Mouse (Mus musculus) cerebellum, adult 18-20 months (tissue): ENCODE results near the gene Klhdc8a.
A peak's percentile ranks its signal among the peaks of the same experiment; 100 is the strongest.
"Not testable (repeated sequence)": the region's sequence is repeated elsewhere in the genome, so short reads cannot be mapped to it uniquely, and the experiment has no call there.

ENCODE experiments used
- DNase-seq, 2 experiments: peaks; one replicate each; pipeline ENCODE4 v3.0.0; 2021

Klhdc8a gene

DNA sequence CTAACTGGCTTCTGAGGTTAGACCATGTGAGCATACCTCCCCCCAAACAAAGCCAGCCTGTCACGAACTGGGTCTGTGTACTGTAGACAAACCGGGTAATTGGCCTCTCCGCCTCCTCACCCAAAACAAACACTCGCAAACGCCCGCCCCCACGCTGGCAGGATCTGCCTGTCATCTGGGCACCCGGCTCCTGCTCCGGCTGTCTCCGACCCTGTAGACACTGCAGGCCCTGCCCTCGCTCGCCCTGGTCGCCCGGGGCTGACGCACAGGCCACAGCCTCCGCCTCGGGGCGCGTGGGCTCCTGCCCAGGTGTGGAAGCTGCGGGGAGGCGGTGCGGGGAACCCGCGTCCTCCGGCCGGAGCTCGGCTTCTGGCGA is at the start of gene Klhdc8a:
Klhdc8a (plus strand) TSS at position 202 of the 376 bp plus-strand sequence.
- DNase-seq = peak; percentile 75 to 78

DNA sequence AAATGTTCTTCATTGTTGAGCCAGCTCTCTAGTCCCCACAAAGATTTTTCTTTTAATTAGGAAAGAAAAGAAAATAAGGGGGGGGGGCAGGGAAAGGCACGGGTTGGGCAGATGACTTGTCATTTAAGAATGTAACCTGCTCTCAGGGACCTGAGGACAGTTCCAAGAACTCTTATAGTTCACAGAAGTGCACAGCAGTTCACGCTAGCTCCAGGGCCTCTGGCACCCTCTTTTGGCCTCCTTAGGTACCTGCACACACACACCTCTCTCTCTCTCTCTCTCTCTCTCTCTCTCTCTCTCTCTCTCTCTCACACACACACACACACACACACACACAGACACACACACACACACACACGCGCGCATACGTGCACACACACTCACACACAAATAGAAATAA is 44.0 kb upstream of the Klhdc8a start:
- DNase-seq = no peak

DNA sequence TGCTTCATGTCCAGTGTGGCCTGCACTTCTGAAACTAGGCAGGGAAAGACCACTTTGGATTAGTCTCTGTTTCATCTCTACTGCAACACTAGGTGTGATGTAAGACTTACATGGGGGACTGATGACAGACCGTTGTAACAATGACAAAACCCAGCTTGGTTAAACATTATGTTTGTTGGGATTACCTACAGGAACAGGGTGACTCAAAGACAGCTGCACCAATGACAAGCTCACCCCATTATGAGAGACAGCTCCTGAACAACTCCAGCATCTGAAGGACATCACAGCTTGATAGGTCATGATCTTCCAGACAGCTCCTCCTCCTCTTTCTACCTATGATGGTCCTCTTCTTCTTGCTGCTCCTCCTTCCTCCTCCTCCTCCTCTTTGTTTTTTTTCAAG is 38.1 kb upstream of the Klhdc8a start:
- no peak for DNase-seq

DNA sequence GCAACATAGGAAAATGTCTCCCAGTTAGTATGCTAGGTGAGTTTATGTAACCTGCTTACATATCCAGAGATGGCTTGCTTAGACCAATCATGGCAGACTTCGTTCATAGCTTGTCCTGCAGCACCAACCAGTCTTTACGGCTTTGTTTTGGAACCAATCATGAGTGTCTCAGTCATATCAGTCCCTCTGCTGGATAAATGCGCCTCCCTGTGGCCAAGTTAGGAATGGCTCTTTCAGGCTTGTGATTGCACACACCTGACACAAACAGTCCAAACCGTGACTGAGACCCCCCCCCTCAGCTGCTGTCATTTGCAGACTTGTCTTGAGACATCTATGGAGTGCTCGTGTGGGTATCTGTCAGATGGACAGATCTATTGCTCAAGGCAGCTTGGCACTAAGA is 37.4 kb upstream of the Klhdc8a start:
- DNase-seq = no peak

DNA sequence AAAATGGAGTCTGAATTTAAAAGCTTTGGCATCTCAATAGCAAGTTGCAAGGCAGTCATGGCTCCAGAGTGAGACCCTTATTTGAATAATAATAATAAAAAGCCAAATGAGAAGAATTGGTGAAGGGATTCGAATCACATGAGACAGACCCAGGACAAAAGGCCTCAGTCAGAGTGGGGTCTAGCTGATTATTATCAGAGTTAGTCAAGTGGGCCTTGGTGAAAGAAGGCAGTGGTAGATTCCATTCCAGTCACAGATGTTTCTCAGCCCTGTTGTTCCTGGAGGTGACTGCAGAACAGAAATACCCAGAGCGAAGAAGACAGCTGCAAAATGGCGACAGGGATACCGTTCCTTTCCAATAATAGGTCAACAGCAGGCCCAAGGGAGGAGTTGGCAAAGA is 34.8 kb upstream of the Klhdc8a start:
- no peak for DNase-seq

DNA sequence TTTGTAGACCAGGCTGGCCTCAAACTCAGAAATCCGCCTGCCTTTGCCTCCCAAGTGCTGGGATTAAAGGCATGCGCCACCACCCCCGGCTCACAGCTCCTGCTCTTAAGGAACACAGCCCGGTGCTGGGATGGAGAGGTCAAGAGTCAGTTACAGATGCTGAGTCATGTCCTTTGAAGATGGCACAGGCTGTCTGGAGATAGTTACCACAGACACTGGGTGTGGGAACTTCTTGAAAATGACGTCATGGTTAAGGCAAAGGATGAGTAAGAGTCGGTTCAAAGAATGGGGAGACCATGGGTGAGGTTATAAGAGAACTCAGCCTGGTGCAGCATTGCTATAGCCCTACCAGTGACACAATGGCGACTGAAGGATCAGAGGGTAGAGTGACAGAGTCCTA is 33.8 kb upstream of the Klhdc8a start:
- no peak for DNase-seq

DNA sequence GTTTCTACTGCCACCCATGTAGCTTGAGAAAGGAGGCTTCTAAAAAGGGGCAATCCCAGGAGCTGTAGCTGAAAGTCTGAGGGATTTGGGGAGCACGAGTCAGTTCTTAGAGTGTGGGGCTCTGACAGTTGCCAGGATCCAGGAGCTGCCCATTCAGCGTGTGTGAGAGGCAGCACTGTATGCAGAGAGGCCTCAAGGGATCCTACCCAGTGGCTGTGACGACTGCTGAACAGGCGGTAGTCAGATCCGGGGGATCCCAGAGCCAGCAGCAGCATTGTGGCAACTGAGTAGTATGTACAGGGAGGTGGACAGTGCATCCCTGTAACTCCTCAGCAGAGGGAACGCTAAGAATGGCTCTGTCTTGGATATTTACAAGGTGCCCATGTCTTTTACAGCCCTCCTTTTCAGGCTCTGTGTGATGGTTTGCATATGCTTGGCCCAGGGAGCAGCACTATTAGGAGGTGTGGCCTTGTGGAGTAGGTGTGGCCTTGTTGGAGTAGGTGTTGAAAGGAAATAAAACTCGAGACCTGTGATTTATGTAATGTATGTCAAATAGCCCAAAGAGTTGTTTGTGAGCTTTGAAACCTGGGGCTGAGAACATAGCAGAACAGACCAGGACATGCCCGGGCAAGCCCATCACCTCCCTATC is 33.1 kb upstream of the Klhdc8a start:
- no peak for DNase-seq

DNA sequence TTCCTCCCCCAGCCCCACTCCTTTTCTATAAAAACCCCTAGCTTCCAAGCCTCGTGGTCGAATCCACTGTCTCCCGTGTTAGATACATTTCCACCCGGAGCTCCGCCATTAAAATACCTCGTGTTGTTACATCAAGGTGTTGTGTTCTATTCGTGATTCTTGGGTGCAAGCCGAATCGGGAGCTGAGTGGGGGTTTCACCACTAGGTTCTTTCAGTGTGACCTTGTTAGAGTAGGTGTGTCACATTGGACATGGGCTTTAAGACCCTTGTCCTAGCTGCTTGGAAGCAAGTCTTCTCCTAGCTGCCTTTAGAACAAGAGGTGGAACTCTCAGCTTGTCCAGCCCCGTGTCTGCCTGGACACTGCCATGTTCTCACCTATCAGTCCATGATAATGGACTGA is 32.5 kb upstream of the Klhdc8a start:
- no peak for DNase-seq

DNA sequence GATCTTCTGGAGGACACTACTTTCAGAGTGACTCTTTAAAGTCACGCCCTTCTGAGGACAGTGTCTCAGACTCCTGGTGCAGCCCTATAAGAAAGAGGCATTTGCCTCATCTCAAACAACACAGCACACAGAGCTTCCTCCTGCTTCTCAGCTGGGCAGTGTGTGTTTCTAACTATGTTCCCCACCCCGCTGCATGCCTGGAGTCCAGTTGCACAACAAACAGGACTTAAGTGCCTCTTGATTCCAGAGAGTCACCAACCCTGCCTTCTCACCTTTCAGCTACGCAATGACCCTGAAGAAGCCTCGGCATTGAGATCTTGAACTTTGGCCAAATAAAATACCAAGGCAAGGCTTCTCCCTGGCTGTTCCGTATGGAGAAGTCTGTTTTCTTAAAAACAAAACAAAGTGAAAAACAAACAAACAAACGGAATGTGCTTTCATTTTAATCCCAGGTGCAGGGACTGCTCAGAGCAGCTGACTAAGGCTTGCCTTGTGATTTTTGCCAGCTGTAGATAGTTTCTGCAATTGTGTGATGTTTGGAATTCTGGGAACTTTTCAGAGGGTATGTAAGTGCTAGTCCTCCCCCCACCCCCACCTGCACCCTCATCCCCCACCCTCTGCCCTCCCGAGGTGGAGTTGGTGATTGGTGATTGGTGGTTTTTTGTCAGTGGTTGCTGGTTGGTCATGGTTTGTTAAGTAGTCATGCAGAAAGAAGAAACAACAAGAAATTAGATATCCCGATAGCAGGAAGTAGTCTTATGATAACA is 31.5 kb upstream of the Klhdc8a start:
- no peak for DNase-seq

DNA sequence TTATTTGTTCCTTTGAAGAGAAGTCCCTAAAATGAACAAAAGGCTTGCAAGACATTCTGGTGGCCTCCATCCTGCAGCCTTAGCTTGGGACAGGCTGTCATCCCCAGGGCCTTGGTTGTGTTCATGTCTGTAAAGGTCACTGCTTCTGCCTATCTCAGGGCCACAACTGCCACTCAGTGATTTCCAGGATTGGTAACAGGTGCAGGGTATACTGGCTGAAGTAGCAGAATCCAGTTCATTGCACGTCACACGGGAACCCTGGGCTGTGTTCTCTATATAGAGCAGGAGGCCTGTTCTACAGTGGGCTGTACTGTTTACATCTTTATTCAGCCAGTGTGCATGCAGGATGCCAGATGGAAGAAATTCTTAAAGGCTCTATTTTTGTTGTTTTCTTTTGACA is 30.5 kb upstream of the Klhdc8a start:
- no peak for DNase-seq

DNA sequence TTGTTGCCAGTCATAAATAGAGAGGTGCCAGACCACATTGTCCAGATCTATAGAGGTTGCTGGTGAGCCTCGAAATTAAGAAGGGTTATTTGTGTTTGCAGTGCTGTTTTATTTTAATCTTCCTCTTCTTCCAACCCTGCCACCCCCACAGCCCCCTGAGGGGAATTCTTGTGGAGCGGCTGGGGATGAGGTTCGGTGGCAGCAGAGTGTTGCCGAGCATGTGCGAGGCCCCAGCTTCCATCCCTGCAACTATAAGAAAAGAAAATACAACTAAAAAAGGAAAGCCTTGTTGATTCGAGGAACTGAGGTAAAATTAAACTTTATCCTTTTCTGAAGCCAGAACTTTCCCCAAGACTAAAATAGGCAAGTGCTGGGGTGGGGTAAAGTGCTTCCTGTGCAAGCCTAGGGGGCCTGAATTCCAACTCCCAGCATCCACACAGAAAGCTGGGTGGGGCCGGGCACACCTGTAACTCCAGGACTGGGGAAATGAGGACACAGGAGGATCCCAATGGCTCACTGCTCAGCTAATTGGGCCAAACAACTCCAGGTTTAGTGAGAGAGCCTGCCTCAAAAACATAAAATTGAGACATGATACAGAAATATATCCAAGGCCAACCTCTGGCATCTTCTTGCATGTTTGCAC is 29.9 kb upstream of the Klhdc8a start:
- DNase-seq = no peak

DNA sequence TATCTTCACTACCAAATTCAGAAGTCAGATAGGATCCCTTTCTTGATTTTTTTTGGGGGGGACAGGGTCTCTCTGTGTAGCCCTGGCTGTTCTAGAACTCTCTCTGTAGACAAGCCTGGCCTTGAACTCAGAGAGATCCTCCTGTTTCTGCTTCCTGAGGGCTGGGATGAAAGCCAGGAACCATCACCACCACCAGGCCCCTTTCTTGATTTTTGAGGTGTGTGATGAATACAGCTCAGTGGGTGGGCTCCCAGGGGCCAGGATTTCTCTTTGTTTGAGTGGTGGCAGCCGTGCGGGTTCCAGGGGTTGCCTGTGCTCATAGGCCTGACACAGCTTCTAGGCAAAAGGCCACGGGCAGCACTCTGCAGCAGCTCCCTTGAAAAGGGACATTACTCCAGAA is 27.2 kb upstream of the Klhdc8a start:
- no peak for DNase-seq

DNA sequence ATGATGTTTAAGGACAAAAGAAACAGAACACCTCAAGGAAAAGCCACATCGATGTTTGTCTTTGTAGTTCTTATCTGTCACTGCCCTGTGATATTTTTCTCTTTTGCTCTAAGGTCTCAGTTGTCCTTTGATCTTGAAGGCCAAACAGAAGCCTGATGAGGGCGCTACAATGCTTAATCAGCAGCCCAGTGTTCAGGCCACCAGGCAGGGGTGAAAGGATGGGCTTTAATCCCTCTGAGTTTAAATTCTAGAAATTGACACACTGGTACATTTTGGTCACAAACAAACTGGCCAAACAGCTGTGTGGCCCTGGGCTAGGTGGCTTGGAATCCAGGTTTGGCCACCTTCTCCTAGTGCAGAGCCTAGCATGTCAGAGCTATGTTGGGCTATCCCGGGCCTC is 21.7 kb upstream of the Klhdc8a start:
- DNase-seq = no peak

DNA sequence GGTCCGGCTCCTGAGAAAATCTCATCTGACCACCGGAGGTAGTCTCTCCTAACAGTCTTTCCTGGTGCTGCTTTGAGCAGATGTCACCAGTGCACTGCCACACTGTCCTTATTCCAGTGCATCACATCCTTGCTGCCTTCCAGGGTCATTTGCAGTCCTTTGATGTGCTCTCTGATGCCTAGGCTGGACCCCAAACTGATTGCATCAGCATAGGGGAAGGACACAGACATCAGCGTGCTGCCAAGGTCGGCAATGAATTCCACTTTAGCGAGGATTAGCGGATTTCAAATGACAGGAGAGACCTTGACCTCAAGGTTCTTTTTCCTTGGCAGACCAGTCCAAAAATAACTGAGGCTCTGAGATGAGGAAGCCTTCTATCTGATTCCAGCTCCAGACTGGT is 21.3 kb upstream of the Klhdc8a start:
- no peak for DNase-seq

DNA sequence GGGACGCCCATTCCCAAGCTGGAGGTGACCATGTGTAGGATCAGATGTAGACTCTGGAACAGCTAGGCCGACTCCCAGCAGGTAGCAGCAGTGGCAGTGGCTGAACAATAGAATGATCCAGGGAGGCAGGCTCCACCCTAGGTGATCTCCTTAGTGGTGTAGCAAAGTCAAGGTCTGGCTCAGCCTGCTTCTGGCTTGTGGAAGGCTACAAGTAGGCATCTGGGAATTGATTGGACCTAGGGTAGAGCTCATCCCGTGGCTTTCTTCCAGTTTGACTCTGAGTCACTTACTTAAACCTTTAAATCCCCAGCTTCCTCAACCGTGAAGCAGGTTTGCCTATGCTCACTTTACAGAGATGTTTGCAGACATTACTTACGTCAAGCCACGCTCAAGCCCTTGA is 17.8 kb upstream of the Klhdc8a start:
- DNase-seq = not testable (repeated sequence)

DNA sequence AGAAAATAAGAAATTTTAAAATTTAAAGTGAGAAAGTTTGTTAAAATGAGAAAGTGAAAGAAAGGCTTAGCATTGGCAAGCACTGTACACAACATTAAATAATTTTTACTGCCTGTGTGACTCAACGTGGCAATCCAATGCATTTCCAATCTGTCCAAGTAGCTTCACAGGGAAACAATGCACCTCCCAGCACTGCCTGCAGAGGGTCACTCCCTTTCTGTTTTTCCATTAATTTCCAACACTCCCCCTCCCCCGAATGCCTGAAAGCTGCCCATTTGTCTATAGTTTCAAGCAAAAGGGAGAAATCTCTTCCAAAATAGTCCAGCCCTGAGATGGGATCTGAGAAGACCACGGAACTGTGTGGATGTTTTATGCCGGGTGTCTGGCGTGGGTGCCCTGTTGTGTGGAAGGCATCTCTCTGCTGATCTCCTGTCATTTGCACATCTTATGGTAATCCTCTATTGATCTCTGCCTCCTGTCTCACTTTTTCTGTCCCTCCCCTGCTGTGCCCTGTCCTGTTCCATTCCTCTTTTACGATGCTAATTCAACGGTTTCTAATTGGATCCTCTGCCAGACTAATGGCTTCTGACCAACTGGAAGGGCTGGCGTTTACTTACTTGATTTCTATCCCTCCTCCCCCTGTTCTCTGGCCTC is 16.8 kb upstream of the Klhdc8a start:
- no peak for DNase-seq

DNA sequence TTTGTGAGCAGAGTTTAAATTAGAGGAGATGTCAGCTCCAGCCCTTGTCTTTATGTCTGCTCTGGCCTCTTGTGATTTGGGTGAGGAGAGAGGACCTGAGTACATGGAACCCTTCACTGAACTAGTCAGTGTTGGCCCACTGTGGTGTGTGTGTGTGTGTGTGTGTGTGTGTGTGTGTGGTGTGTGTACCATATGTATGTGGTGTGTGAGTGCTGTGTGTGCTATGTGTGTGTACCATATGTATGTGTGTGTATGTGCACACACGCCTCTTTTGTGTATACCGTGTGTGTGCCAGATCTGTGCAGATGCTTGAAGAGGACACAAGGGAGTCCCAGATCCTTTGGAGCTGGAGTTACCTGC is 16.3 kb upstream of the Klhdc8a start:
- DNase-seq = no peak

DNA sequence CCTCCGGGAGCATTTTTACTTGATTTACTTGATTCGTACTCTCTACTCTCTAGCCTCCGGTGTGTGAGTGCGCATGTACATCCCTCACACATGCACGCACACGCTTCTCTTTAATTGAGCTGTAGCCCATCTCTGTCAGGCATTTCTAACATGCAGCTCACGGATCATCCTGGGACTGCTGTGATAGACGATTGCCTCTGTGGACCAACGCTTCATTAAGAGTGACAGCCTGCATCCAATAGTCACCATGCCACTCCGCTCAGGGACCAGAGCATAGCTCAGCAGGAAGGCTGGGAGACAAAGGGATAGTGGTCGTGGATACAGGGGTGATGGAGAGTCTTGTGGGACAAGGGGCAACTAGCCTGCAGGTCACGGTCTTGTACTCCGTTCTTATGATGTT is 15.4 kb upstream of the Klhdc8a start:
- no peak for DNase-seq

DNA sequence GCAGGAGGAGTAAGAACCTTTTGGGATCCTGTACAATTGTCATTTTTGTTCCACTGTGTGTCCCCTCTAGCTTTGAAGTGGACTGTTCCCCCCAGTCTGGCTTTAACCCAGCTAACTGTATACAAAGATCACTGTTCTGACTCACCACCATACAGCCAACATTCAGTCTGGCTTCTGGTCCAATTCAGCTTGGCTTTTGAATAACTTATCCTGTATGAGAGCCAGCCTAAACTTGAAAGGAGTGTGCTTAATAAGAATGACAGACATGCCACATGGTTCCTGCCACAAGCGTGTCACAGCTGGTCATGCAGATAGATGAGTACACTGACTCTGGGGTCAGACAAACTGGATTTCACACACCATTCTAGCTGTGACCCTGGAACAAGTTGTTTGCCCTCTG is 11.7 kb upstream of the Klhdc8a start:
- DNase-seq = no peak

DNA sequence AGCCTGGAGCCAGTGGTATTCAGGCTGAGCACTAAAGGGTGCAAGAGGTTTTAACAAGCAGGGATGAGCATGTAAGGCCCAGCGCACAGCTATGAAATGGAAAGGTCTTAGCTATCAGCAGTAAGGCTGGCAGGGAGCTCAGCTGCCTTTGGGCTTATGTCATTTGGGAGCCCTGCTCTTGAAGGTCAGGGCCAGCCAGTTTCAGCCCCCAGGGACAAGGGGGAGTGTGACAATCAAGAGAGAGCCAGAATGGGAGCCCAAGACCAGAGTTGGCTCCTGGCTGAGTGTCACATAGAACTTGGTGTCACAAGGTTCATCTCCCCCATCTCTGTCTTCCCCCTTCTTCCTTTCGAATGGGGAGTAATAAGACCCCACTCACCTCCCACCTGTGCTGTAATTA is 11.0 kb upstream of the Klhdc8a start:
- DNase-seq = no peak

DNA sequence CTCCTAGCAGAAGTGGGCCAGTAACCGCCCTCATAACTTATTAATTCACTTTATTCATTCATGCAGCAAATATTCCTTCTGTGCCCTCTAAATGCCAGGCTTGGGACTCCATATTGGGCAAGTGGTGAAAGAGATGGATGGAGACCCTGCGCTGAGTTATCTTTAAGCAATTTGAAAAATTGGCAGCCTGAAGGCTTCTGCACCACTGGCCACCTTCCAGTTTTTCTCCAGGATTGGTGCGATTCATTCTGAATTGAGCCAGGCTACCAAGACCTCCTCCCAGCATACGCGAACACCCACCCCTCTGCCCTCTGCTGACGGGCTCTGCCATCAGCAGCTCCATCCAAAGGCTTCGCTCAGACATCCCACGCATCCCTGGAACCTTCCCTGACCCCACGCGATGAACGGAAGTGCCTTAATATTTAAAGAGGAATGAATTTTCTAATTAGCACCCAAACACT is 10.4 kb upstream of the Klhdc8a start:
- DNase-seq = no peak

DNA sequence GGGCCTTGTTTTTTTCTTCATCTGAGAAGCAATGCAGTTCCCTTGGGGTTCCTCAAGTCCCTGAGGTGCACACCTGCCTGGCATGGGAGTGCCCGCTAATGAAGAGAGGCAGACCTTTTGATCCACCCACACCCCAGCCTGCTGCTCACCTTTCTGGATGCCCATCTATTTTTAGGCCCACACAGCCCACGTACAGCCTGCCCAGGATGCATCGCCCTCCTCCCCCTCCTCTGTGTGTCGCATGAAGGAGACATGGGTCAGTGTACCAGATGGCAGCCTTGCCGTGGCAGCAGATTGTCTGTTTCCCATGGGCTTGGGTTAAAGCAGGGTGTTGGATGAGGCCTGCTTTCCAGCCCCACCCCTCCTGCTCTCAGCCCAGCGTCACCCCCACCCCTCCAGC is 8.5 kb upstream of the Klhdc8a start:
- DNase-seq = peak; percentile 49 to 55

DNA sequence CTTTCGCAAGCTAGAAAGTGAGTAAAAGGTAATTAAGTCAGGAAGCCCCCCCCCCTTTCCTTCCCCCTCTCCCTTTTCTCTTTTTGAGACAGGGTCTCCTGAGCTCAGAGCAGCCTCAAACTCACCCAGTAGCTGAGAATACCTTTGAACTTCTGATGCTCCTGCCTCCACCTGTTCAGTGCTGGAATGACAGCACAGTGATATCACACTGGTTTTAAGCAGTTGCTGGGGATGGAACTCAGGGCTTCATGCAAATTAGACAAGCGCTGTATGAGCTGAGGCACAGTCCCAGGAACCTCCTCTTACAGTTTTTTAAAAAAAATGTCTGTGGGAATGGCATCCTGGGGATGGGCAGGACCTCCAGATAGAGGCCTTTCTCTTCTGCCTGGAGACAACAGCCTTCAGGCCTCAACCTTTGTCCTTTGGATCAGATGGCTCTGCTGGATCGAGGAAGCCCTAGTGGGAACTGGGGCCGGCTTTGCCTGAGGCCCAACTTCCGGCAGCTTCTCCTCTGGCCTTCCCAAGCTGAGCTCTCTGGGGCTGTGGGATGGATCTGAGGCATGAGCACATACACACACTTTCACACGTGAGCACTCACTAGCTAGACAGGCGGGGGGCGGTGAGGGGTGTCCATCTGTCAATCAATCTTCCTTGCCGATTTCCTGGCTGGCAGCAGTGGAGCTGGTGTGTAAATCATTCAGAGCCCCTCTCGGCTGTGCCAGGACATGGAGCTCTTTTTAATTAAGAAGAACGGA is 7.3 kb upstream of the Klhdc8a start:
- no peak for DNase-seq
